Mouse (Mus musculus): ENCODE data around the gene Gimap3. TPM values are rescaled to one million over a fixed set of nuclear protein-coding genes. Genes with fewer than 3 reads are reported as not detected.

Gene Gimap3
- total RNA-seq (2014; fragmentation: Nextera tagmentation) (not detected in 2 replicates), total RNA-seq (2017) (0.34 TPM in 1 of 2 replicates, not detected in the other)

- ATAC-seq (replicated peaks; ENCODE audit: poor library complexity, severe bottlenecking) = no peak
Observed at GRCm38 (mm10) chr6:48770696-48771095, at the start of gene Gimap3. TSS of gene Gimap3 (minus strand) at chr6:48770851.

- peak; percentile 99 for ATAC-seq (replicated peaks; ENCODE audit: poor library complexity, severe bottlenecking)
Observed at GRCm38 (mm10) chr6:48817815-48818214, 47.2 kb upstream of the Gimap3 start.

GRCm38 (mm10) chr6:48815013-48815412 is 44.4 kb upstream of the Gimap3 start:
- ATAC-seq (replicated peaks; ENCODE audit: poor library complexity, severe bottlenecking) = no peak

- no peak for ATAC-seq (replicated peaks; ENCODE audit: poor library complexity, severe bottlenecking)
Observed at GRCm38 (mm10) chr6:48809494-48810219, 39.0 kb upstream of the Gimap3 start.

- ATAC-seq (replicated peaks; ENCODE audit: poor library complexity, severe bottlenecking) = no peak
Observed at GRCm38 (mm10) chr6:48806746-48807145, 36.1 kb upstream of the Gimap3 start.

GRCm38 (mm10) chr6:48804346-48804745 is 33.7 kb upstream of the Gimap3 start:
- ATAC-seq (replicated peaks; ENCODE audit: poor library complexity, severe bottlenecking) = no peak

- no peak for ATAC-seq (replicated peaks; ENCODE audit: poor library complexity, severe bottlenecking)
Observed at GRCm38 (mm10) chr6:48803406-48804051, 32.9 kb upstream of the Gimap3 start.

GRCm38 (mm10) chr6:48801897-48802296 is 31.2 kb upstream of the Gimap3 start:
- ATAC-seq (replicated peaks; ENCODE audit: poor library complexity, severe bottlenecking) = peak; percentile 65

GRCm38 (mm10) chr6:48787867-48788266 is 17.2 kb upstream of the Gimap3 start:
- ATAC-seq (replicated peaks; ENCODE audit: poor library complexity, severe bottlenecking) = no peak

- ATAC-seq (replicated peaks; ENCODE audit: poor library complexity, severe bottlenecking) = no peak
Observed at GRCm38 (mm10) chr6:48785601-48786000, 14.9 kb upstream of the Gimap3 start.

GRCm38 (mm10) chr6:48785189-48785588 is 14.5 kb upstream of the Gimap3 start:
- ATAC-seq (replicated peaks; ENCODE audit: poor library complexity, severe bottlenecking) = no peak

GRCm38 (mm10) chr6:48784406-48784805 is 13.8 kb upstream of the Gimap3 start:
- ATAC-seq (replicated peaks; ENCODE audit: poor library complexity, severe bottlenecking) = no peak

- ATAC-seq (replicated peaks; ENCODE audit: poor library complexity, severe bottlenecking) = peak; percentile 82
Observed at GRCm38 (mm10) chr6:48772030-48772429, 1.4 kb upstream of the Gimap3 start.

GRCm38 (mm10) chr6:48768933-48769332 is 1.7 kb downstream of the Gimap3 start:
- no peak for ATAC-seq (replicated peaks; ENCODE audit: poor library complexity, severe bottlenecking)

GRCm38 (mm10) chr6:48768178-48768869 is 2.3 kb downstream of the Gimap3 start:
- ATAC-seq (replicated peaks; ENCODE audit: poor library complexity, severe bottlenecking) = no peak

GRCm38 (mm10) chr6:48764496-48764895 is 6.2 kb downstream of the Gimap3 start:
- no peak for ATAC-seq (replicated peaks; ENCODE audit: poor library complexity, severe bottlenecking)

GRCm38 (mm10) chr6:48763567-48764270 is 6.9 kb downstream of the Gimap3 start:
- ATAC-seq (replicated peaks; ENCODE audit: poor library complexity, severe bottlenecking) = no peak

- no peak for ATAC-seq (replicated peaks; ENCODE audit: poor library complexity, severe bottlenecking)
Observed at GRCm38 (mm10) chr6:48747091-48747966, 23.3 kb downstream of the Gimap3 start.
